Mouse (Mus musculus): Measurements from ENCODE around the gene Garnl3. TPM values are rescaled to one million over a fixed set of nuclear protein-coding genes. Genes with fewer than 3 reads are reported as not detected.
A peak's percentile ranks its signal among the peaks of the same experiment; 100 is the strongest.
"Not testable (repeated sequence)": the region's sequence is repeated elsewhere in the genome, so short reads cannot be mapped to it uniquely, and the experiment has no call there.

The Garnl3 gene
- polyA plus RNA-seq, 1 experiment from 2014 or later: 6.9 TPM

GRCm38 (mm10) chr2:33017191-33017590 is 114.3 kb downstream of the Garnl3 start:
- Histone ChIP-seq H3K9ac (no peak overlapping the region), H3K27me3 (no peaks in the 10 kb centered on the region), H3K4me2 (no peak overlapping the region), H3K4me1 (replicated peaks) (no peaks in the 10 kb centered on the region), H3K9me3 (replicated peaks) (no peaks in the 10 kb centered on the region), H3K27ac (no peak overlapping the region), H3K4me3 (no peak overlapping the region), H3K36me3 (no peaks in the 10 kb centered on the region)
- 53% methylated on average over 2 of the region's 2 CpGs for WGBS
- no peak for ATAC-seq (replicated peaks; ENCODE audit: insufficient number of reproducible peaks, insufficient read depth, low FRiP score, low read depth)

GRCm38 (mm10) chr2:33014877-33015276 is 116.6 kb downstream of the Garnl3 start:
- Histone ChIP-seq H3K36me3 (no peaks in the 10 kb centered on the region), H3K9ac (no peak overlapping the region), H3K4me3 (no peak overlapping the region), H3K4me1 (replicated peaks) (no peaks in the 10 kb centered on the region), H3K9me3 (replicated peaks) (no peaks in the 10 kb centered on the region), H3K27ac (no peak overlapping the region), H3K4me2 (no peak overlapping the region), H3K27me3 (no peaks in the 10 kb centered on the region)
- WGBS: 92% methylated on average over 5 of the region's 5 CpGs
- no peak for ATAC-seq (replicated peaks; ENCODE audit: insufficient number of reproducible peaks, insufficient read depth, low FRiP score, low read depth)

- H3K4me2 ChIP-seq; ATAC-seq (replicated peaks; ENCODE audit: insufficient number of reproducible peaks, insufficient read depth, low FRiP score, low read depth); H3K9me3 ChIP-seq (replicated peaks); H3K36me3 ChIP-seq; H3K9ac ChIP-seq; H3K27me3 ChIP-seq; H3K27ac ChIP-seq; H3K4me3 ChIP-seq; H3K4me1 ChIP-seq (replicated peaks): not testable (repeated sequence)
- WGBS: 88% methylated on average over 4 of the region's 4 CpGs
Observed at GRCm38 (mm10) chr2:33009055-33009454, 122.4 kb downstream of the Garnl3 start.

- whole genome bisulfite sequencing: 52% methylated on average over 5 of the region's 5 CpGs
- Histone ChIP-seq H3K27ac (no peak overlapping the region), H3K4me2 (no peak overlapping the region), H3K4me1 (replicated peaks) (peaks cover 6% of the 10 kb centered on the region; the same call in 1 of the 2 replicates), H3K4me3 (no peak overlapping the region), H3K36me3 (no peaks in the 10 kb centered on the region), H3K9ac (no peak overlapping the region), H3K9me3 (replicated peaks) (no peaks in the 10 kb centered on the region), H3K27me3 (no peaks in the 10 kb centered on the region)
- ATAC-seq (replicated peaks; ENCODE audit: insufficient number of reproducible peaks, insufficient read depth, low FRiP score, low read depth): 0 out of 2 replicates have a peak, but pooled peaks have one; percentile 47
Observed at GRCm38 (mm10) chr2:33005041-33005440, 126.4 kb downstream of the Garnl3 start.

- Histone ChIP-seq H3K27ac (no peak overlapping the region), H3K4me2 (no peak overlapping the region), H3K4me1 (replicated peaks) (peaks cover 6% of the 10 kb centered on the region; the same call in 1 of the 2 replicates), H3K4me3 (no peak overlapping the region), H3K9ac (no peak overlapping the region), H3K9me3 (replicated peaks) (no peaks in the 10 kb centered on the region), H3K36me3 (no peaks in the 10 kb centered on the region), H3K27me3 (no peaks in the 10 kb centered on the region)
- WGBS: 73% methylated on average over 7 of the region's 7 CpGs
- ATAC-seq (replicated peaks; ENCODE audit: insufficient number of reproducible peaks, insufficient read depth, low FRiP score, low read depth): no peak
Observed at GRCm38 (mm10) chr2:33002144-33002543, 129.3 kb downstream of the Garnl3 start.

GRCm38 (mm10) chr2:32999752-33000151 is 131.7 kb downstream of the Garnl3 start:
- WGBS: 90% methylated on average over 2 of the region's 2 CpGs
- H3K4me3 ChIP-seq: no peak overlapping the region
- H3K9me3 ChIP-seq (replicated peaks): no peaks in the 10 kb centered on the region
- H3K4me2 ChIP-seq: no peak overlapping the region
- no peaks in the 10 kb centered on the region for H3K36me3 ChIP-seq
- no peaks in the 10 kb centered on the region for H3K27me3 ChIP-seq
- no peak overlapping the region for H3K27ac ChIP-seq
- no peak for ATAC-seq (replicated peaks; ENCODE audit: insufficient number of reproducible peaks, insufficient read depth, low FRiP score, low read depth)
- H3K4me1 ChIP-seq (replicated peaks): peaks cover 1% of the 10 kb centered on the region; the same call in 1 of the 2 replicates
- H3K9ac ChIP-seq: no peak overlapping the region

GRCm38 (mm10) chr2:32997792-32998191 is 133.7 kb downstream of the Garnl3 start:
- Histone ChIP-seq H3K9me3 (replicated peaks) (no peaks in the 10 kb centered on the region), H3K4me2 (no peak overlapping the region), H3K9ac (no peak overlapping the region), H3K27me3 (no peaks in the 10 kb centered on the region), H3K4me3 (no peak overlapping the region), H3K4me1 (replicated peaks) (no peaks in the 10 kb centered on the region), H3K27ac (no peak overlapping the region), H3K36me3 (no peaks in the 10 kb centered on the region)
- WGBS: 73% methylated on average over 4 of the region's 4 CpGs
- no peak for ATAC-seq (replicated peaks; ENCODE audit: insufficient number of reproducible peaks, insufficient read depth, low FRiP score, low read depth)

- no peaks in the 10 kb centered on the region for H3K27me3 ChIP-seq
- H3K4me3 ChIP-seq: no peak overlapping the region
- no peaks in the 10 kb centered on the region for H3K9me3 ChIP-seq (replicated peaks)
- WGBS: 77% methylated on average over 6 of the region's 6 CpGs
- no peak overlapping the region for H3K9ac ChIP-seq
- H3K27ac ChIP-seq: no peak overlapping the region
- no peak overlapping the region for H3K4me2 ChIP-seq
- no peaks in the 10 kb centered on the region for H3K4me1 ChIP-seq (replicated peaks)
- ATAC-seq (replicated peaks; ENCODE audit: insufficient number of reproducible peaks, insufficient read depth, low FRiP score, low read depth): no peak
- no peaks in the 10 kb centered on the region for H3K36me3 ChIP-seq
Observed at GRCm38 (mm10) chr2:32997081-32997480, 134.4 kb downstream of the Garnl3 start.

- Histone ChIP-seq H3K4me1 (replicated peaks) (no peaks in the 10 kb centered on the region), H3K9ac (no peak overlapping the region), H3K4me3 (no peak overlapping the region), H3K9me3 (replicated peaks) (no peaks in the 10 kb centered on the region), H3K4me2 (no peak overlapping the region), H3K27ac (no peak overlapping the region), H3K36me3 (no peaks in the 10 kb centered on the region), H3K27me3 (no peaks in the 10 kb centered on the region)
- no peak for ATAC-seq (replicated peaks; ENCODE audit: insufficient number of reproducible peaks, insufficient read depth, low FRiP score, low read depth)
- WGBS: 66% methylated on average over 6 of the region's 6 CpGs
Observed at GRCm38 (mm10) chr2:32992130-32992529, 139.3 kb downstream of the Garnl3 start.

GRCm38 (mm10) chr2:32990167-32990832 is 141.2 kb downstream of the Garnl3 start:
- 55% methylated on average over 13 of the region's 13 CpGs for WGBS

GRCm38 (mm10) chr2:32989376-32989775 is 142.1 kb downstream of the Garnl3 start:
- H3K9me3 ChIP-seq (replicated peaks): no peaks in the 10 kb centered on the region
- H3K4me1 ChIP-seq (replicated peaks): no peaks in the 10 kb centered on the region
- no peak for ATAC-seq (replicated peaks; ENCODE audit: insufficient number of reproducible peaks, insufficient read depth, low FRiP score, low read depth)
- no peak overlapping the region for H3K4me2 ChIP-seq
- no peak overlapping the region for H3K4me3 ChIP-seq
- 48% methylated on average over 3 of the region's 3 CpGs for WGBS
- no peak overlapping the region for H3K27ac ChIP-seq
- H3K27me3 ChIP-seq: no peaks in the 10 kb centered on the region
- no peaks in the 10 kb centered on the region for H3K36me3 ChIP-seq
- no peak overlapping the region for H3K9ac ChIP-seq

More at GRCm38 (mm10) chr2:32990167-32990832, 141.2 kb downstream of the Garnl3 start:
- Histone ChIP-seq H3K4me1 (replicated peaks) (no peaks in the 10 kb centered on the region), H3K9ac (no peak overlapping the region), H3K36me3 (no peaks in the 10 kb centered on the region), H3K27me3 (no peaks in the 10 kb centered on the region), H3K27ac (no peak overlapping the region), H3K9me3 (replicated peaks) (no peaks in the 10 kb centered on the region), H3K4me2 (no peak overlapping the region), H3K4me3 (no peak overlapping the region)
- no peak for ATAC-seq (replicated peaks; ENCODE audit: insufficient number of reproducible peaks, insufficient read depth, low FRiP score, low read depth)

- no peak for ATAC-seq (replicated peaks; ENCODE audit: insufficient number of reproducible peaks, insufficient read depth, low FRiP score, low read depth)
- Histone ChIP-seq H3K4me2 (no peak overlapping the region), H3K4me1 (replicated peaks) (peaks cover 12% of the 10 kb centered on the region), H3K27me3 (no peaks in the 10 kb centered on the region), H3K9me3 (replicated peaks) (no peaks in the 10 kb centered on the region), H3K36me3 (no peaks in the 10 kb centered on the region), H3K9ac (no peak overlapping the region), H3K4me3 (no peak overlapping the region), H3K27ac (no peak overlapping the region)
- 59% methylated on average over 8 of the region's 8 CpGs for WGBS
Observed at GRCm38 (mm10) chr2:32985844-32986243, 145.6 kb downstream of the Garnl3 start.
